Comparison of ENCODE assay signal across 8 mouse cellular contexts in genomic region chr10:39613973-39614372, GRCm38 (mm10). TPM values are rescaled to one million over a fixed set of nuclear protein-coding genes. Genes with fewer than 3 reads are reported as not detected.
A peak's percentile ranks its signal among the peaks of the same experiment; 100 is the strongest.
DNase-seq lines count a peak whose midpoint lies in the region; ATAC-seq lines count a peak whose summit lies in the region.

No protein-coding gene starts in this region.

- 13% methylated on average over 2 of the region's 2 CpGs for WGBS in kidney, embryonic 15.5 days
- WGBS in embryonic facial prominence, embryonic 14.5 days, result 12% methylated on average over 2 of the region's 2 CpGs
- WGBS in intestine, embryonic 16.5 days, result 10% methylated on average over 2 of the region's 2 CpGs
- 49% methylated on average over 2 of the region's 2 CpGs for WGBS in neural tube, embryonic 12.5 days

- H3K4me3 ChIP-seq in kidney, embryonic 15.5 days (replicated peaks), result peak overlapping the region; percentile 45
- H3K4me3 ChIP-seq in embryonic facial prominence, embryonic 14.5 days (ENCODE audit: low read depth, low read length), result peak overlapping the region; percentile 43
- peak overlapping the region; percentile 53 for H3K4me3 ChIP-seq in intestine, embryonic 16.5 days (ENCODE audit: low read length)
- no peak overlapping the region for H3K4me3 ChIP-seq in neural tube, embryonic 12.5 days

- ATAC-seq in kidney, embryonic 15.5 days (replicated peaks; ENCODE audit: low FRiP score), result 0 out of 2 replicates have a peak, but pooled peaks have one; percentile 26
- ATAC-seq in embryonic facial prominence, embryonic 14.5 days (ENCODE audit: low read depth), result 0 out of 2 replicates have a peak, but pooled peaks have one; percentile 9
- ATAC-seq in intestine, embryonic 16.5 days, result no peak
- no peak for ATAC-seq in neural tube, embryonic 12.5 days (ENCODE audit: low FRiP score, low read depth)

- no peaks in the 10 kb centered on the region for H3K27me3 ChIP-seq in kidney, embryonic 15.5 days
- H3K27me3 ChIP-seq in embryonic facial prominence, embryonic 14.5 days (replicated peaks; ENCODE audit: control insufficient read depth, insufficient read depth, low read length), result no peaks in the 10 kb centered on the region
- no peaks in the 10 kb centered on the region for H3K27me3 ChIP-seq in intestine, embryonic 16.5 days (replicated peaks; ENCODE audit: control insufficient read depth, insufficient read depth, low read length)
- H3K27me3 ChIP-seq in neural tube, embryonic 12.5 days (replicated peaks), result no peaks in the 10 kb centered on the region

- peak overlapping the region; percentile 39 for H3K9ac ChIP-seq in kidney, embryonic 15.5 days
- peak overlapping the region; percentile 76 for H3K9ac ChIP-seq in embryonic facial prominence, embryonic 14.5 days (ENCODE audit: low read depth, low read length)
- H3K9ac ChIP-seq in intestine, embryonic 16.5 days (ENCODE audit: low read depth, low read length), result peak overlapping the region; percentile 78
- no peak overlapping the region for H3K9ac ChIP-seq in neural tube, embryonic 12.5 days

- H3K9me3 ChIP-seq in kidney, embryonic 15.5 days (replicated peaks), result no peaks in the 10 kb centered on the region
- no peaks in the 10 kb centered on the region for H3K9me3 ChIP-seq in embryonic facial prominence, embryonic 14.5 days (ENCODE audit: control insufficient read depth, low read length)
- H3K9me3 ChIP-seq in intestine, embryonic 16.5 days (ENCODE audit: control insufficient read depth, low read length), result no peaks in the 10 kb centered on the region
- no peaks in the 10 kb centered on the region for H3K9me3 ChIP-seq in neural tube, embryonic 12.5 days

- H3K4me2 ChIP-seq in kidney, embryonic 15.5 days, result peak overlapping the region; percentile 64
- H3K4me2 ChIP-seq in embryonic facial prominence, embryonic 14.5 days (ENCODE audit: low read depth, low read length), result peak overlapping the region; percentile 68
- H3K4me2 ChIP-seq in intestine, embryonic 16.5 days (ENCODE audit: low read depth, low read length), result peak overlapping the region; percentile 56
- peak overlapping the region; percentile 45 for H3K4me2 ChIP-seq in neural tube, embryonic 12.5 days (replicated peaks)

- H3K27ac ChIP-seq in kidney, embryonic 15.5 days, result peak overlapping the region; percentile 97
- peak overlapping the region; percentile 96 for H3K27ac ChIP-seq in embryonic facial prominence, embryonic 14.5 days (replicated peaks; ENCODE audit: low read depth, low read length)
- peak overlapping the region; percentile 98 for H3K27ac ChIP-seq in intestine, embryonic 16.5 days (ENCODE audit: low read length)
- H3K27ac ChIP-seq in neural tube, embryonic 12.5 days, result no peak overlapping the region

- H3K36me3 ChIP-seq in kidney, embryonic 15.5 days, result peaks cover 9% of the 10 kb centered on the region; the same call in 1 of the 2 replicates
- H3K36me3 ChIP-seq in embryonic facial prominence, embryonic 14.5 days (ENCODE audit: control insufficient read depth, insufficient read depth, low read length), result no peaks in the 10 kb centered on the region
- H3K36me3 ChIP-seq in intestine, embryonic 16.5 days (ENCODE audit: control insufficient read depth, insufficient read depth, low read length), result no peaks in the 10 kb centered on the region
- H3K36me3 ChIP-seq in neural tube, embryonic 12.5 days, result no peaks in the 10 kb centered on the region

- no peak for DNase-seq in kidney, adult 8-10 months
- DNase-seq in embryonic facial prominence, embryonic 14.5 days (ENCODE audit: low spot score), result peak; percentile 76
- no peak for DNase-seq in cerebellum, adult 11-12 months
- DNase-seq in cerebellum, postnatal 25 days, result no peak
- no peak for DNase-seq in spleen, postnatal 4 days (ENCODE audit: low spot score in 2 of 2)

- H3K4me1 ChIP-seq in kidney, embryonic 15.5 days, result peaks cover 55% of the 10 kb centered on the region
- peaks cover 36% of the 10 kb centered on the region for H3K4me1 ChIP-seq in embryonic facial prominence, embryonic 14.5 days (ENCODE audit: control insufficient read depth, insufficient read depth, low read length)
- peaks cover 41% of the 10 kb centered on the region for H3K4me1 ChIP-seq in intestine, embryonic 16.5 days (ENCODE audit: control insufficient read depth, insufficient read depth, low read length)
- H3K4me1 ChIP-seq in neural tube, embryonic 12.5 days, result peaks cover 15% of the 10 kb centered on the region

RNA-seq across cellular contexts. Expression of gene Traf3ip2, which starts 1.2 kb away (rescaled TPM):
- polyA plus RNA-seq in kidney, embryonic 15.5 days (2015; fragmentation: Nextera tagmentation; extraction: Ambion mirVana), result 15.9 and 18.5 TPM in 2 replicates
- 12.5 and 12.9 TPM in 2 replicates for polyA plus RNA-seq in embryonic facial prominence, embryonic 14.5 days (2014; fragmentation: Nextera tagmentation; extraction: Ambion mirVana)
- polyA plus RNA-seq in intestine, embryonic 16.5 days (2015; fragmentation: Nextera tagmentation; extraction: Ambion mirVana), result 28.0 and 33.4 TPM in 2 replicates
- 5.4 and 7.2 TPM in 2 replicates for polyA plus RNA-seq in neural tube, embryonic 12.5 days (2016; fragmentation: Nextera tagmentation; extraction: Ambion mirVana)

Comparison
In these comparisons a context has a peak if more than half of its experiments do, and no peak if none do; other contexts are left out.
1. ATAC-seq: peak in kidney, embryonic 15.5 days (single experiment) and embryonic facial prominence, embryonic 14.5 days (single experiment); none in intestine, embryonic 16.5 days (single experiment) and neural tube, embryonic 12.5 days (single experiment).
2. Peak in every context shown above with its lines, with median percentiles within 50 percentile points of each other: H3K4me2 ChIP-seq.